Mouse (Mus musculus): ENCODE data around the gene Relch.

GRCm38 (mm10) chr1:105801252-105801651 lies 137.6 kb downstream of the Relch start:
- TF ChIP-seq CHD2 (IDR thresholded peaks at IDR 0.05; ENCODE audit: low read depth, low read length): no peak
- no peak for TF ChIP-seq ZC3H11A (IDR thresholded peaks at IDR 0.05; ENCODE audit: borderline replicate concordance, low read depth, low read length)

All from ES-E14 (cell line).